Mouse (Mus musculus) kidney, postnatal 25 days (tissue): ENCODE data around the gene Gid8.
A peak's percentile ranks its signal among the peaks of the same experiment; 100 is the strongest.

ENCODE experiments used
- DNase-seq, 2 experiments: peaks; one replicate each; pipeline ENCODE4 v3.0.0; 2021; ENCODE audit warnings: mixed read lengths in 2 of 2

Gid8 gene

DNA sequence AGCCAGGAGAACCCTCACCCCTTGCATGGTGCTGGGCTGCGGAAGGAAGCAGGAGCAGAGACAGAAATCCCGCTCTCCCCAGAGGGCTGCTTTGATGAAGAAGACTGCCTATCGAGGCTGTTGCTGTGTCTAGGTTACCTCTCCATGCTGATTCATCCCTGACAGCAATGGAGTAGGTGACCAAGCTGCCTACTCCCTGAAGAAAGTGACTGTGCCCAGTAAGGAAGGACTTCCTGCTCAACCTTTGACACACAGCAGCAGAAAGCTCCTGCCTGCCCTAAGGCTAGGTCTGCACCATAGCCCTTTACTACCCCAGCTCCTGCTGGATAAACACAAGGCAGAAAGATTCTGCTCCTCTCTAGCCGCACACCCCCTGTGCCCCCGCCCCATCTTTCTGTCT, 39.0 kb downstream of the Gid8 start:
- no peak for DNase-seq

DNA sequence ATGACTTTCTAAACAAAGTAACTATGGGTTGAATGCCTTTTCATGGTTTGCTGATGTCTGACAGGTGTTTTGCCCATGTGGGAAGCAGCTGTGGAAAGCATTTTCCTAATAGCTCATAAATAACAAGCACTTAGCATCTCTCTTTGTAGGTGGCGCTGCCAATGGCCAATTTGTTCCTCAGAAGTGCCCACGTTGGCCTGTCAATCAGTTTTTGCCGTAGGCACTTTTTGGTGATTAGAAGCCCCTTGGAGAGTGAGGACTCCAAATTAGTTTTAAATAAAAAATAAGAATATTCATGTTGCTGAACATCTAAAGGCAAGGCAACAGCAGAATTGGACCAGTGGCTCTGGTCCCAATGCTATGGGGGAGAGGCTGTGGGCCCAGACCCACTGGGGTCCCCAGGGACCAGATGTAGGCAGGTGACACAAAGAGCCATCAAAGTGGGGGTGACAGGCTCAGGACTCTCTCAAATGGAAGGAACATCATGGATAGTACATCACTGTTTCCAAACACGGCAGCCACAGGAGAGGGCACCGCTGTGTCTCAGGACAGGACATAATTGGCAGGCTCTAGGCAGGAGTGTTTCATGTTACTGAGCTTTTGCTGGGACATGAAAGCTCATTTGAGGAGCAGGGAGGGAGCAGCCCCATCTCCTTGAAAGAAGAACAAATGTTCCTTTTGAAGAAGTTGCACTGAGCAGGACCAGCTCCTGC, 45.2 kb downstream of the Gid8 start:
- DNase-seq = no peak

DNA sequence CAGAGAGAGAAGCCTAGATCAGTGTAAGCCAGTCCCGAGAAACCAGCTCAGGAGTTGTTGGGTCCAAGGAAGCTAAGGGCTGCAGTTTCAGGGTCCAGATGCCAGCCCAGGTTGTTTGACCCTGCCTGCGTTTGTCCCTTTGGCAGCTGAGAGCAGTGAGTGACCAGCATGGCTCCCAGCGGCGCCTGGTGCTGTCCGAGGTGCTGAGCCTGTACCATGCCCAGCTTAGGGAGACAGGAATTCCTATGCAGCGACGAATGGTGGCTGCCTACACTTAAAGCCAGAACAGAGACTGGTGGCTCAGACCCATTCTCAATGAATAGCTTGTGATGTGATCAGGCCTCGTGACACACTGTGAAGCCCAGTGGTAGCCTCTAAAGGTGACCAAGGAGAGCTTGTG, 46.0 kb downstream of the Gid8 start:
- DNase-seq = peak; percentile 66 to 67

DNA sequence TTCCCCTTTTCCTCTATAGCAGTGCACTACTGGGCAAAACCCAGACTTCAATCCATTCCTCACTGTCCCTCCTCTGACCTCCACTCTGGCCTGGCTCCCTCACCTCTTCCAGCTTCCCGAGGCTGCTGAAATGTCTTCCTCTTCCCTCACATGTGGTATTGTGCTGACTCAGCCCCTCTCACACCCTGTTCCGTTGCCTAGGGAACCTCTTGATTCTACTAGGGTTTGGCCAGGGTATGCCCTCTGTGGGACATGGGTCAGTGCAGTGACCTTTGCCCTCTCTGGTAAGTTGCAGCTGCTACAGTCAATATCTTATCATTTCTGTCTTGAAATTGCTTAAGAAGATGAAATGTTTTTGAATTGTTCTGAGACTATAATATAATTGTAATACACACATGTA, 46.9 kb downstream of the Gid8 start:
- DNase-seq = no peak

DNA sequence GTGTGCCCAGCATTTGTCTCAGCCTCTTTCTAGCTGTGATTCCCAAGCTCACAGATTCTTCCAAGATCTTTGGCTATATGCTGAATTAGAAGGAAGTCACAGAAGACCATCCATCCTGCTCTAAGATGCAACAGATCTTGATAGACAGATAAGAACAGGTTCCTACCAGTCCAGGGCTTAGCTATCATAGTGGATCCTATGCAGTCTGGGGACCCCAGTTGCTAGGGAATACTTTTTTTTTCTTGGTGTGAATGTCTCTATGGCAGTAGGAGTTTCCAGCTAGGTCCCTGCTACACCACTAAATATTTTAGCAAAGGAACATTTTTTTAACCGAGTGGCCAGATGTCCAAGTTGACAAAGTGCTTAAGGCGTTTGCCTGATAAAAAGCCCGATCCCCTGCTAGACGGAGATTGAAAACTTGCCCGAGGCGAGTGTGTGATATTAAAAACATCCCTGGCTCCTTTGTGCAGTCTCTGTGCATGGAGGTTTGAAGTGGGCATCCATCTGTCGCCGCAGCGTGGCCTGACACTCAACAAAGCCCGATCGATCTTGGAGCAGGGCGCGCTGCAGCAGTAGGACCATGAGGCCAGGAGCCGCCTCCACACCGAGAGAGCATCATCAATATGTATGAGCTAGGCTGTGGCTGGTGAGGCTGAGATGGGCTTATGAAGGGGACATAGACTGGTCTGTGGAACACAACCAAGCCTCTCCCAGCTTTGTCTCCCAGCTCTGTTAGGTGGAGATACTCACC, 48.8 kb downstream of the Gid8 start:
- DNase-seq = no peak

DNA sequence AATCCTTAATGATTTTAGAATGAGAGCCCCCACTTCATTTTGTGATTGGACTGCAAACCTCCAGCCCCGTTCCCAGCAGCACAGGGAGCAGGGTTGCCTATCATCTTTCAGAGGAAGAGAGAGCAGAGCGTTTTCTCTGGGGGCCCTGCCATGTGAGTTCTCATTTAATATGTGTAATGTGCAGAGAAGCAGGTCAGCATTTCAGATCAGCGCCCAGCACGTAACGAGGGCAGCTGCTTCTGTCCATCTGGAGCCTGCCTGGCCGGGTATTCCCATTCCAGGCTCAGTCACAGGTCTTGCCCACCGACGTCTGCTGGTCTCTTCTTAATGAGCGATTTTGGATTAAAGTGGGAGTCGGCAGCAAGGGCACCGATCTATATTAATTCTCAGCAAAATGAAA, 55.1 kb downstream of the Gid8 start:
- no peak for DNase-seq

DNA sequence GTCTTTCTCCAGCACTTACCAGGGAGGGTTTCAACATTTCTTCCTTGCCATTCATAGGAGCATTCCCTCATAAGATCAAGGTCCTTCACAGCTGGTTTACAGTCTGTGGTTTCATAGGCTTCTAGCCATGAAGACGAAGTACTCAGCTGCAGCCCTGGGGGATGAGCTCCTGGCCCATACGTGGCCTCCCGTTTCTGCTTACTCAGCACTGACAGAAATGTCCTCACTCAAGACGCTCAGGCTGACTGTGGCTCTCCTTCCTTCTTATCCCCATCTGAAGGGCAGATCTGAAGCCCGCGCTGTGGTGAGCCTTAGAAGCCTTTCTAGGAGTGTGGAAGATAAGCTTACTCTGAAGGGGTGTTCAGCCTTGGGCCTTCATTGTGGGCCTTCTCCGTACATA, 55.8 kb downstream of the Gid8 start:
- no peak for DNase-seq
